Mouse (Mus musculus): ENCODE measurements at regions not wholly inside any gene's neighbourhood (a gene's known extent, or its start where the extent isn't known, plus 50 kb on each side); places are given as distances from the start of the nearest gene placed in this dataset.

DNA sequence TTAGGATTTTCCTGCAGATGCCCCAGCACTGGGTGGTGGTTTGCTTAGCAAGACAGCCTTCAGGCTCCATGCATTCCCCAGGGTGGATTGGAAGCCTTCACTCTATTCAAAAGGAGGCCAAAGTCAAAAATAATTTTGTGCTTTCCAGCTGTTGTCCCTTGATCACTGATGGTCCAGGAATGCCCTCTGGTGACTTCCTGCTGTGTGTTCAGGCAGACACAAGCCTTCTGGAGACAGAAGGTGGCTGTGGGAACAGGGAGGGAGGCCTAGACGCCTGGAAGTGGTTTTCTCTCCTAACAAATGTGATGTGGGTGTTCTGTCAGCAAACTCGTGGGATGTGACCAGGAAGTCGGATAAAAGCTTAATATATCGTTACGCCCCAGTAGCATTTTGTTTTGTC, 81.3 kb downstream of the Atp6ap1l start:
- WGBS, result 66% methylated on average over 5 of the region's 5 CpGs
- Histone ChIP-seq H3K4me2 (replicated peaks; ENCODE audit: low read depth, low read length) (no peak overlapping the region), H3K27ac (ENCODE audit: low read length) (no peak overlapping the region), H3K36me3 (ENCODE audit: insufficient read depth, low read length) (no peaks in the 10 kb centered on the region), H3K4me1 (ENCODE audit: insufficient read depth, low read depth, low read length) (no peaks in the 10 kb centered on the region), H3K4me3 (ENCODE audit: low read depth, low read length) (no peak overlapping the region), H3K9me3 (ENCODE audit: low read length) (no peaks in the 10 kb centered on the region), H3K9ac (replicated peaks; ENCODE audit: low read depth) (no peak overlapping the region), H3K27me3 (replicated peaks; ENCODE audit: insufficient read depth, low read length) (no peaks in the 10 kb centered on the region)
- TF ChIP-seq CTCF (IDR thresholded peaks at IDR 0.05) (peak; percentile 56), EP300 (IDR thresholded peaks at IDR 0.05) (no peak)
- no peak for ATAC-seq
- DNase-seq (ENCODE audit: low spot score), result peak; percentile 7

GRCm38 (mm10) chr13:90821898-90822297, 83.3 kb downstream of the Atp6ap1l start:
- DNase-seq (ENCODE audit: low spot score) (no peak), ATAC-seq (no peak)
- H3K36me3 ChIP-seq (ENCODE audit: insufficient read depth, low read length), result no peaks in the 10 kb centered on the region
- no peaks in the 10 kb centered on the region for H3K27me3 ChIP-seq (replicated peaks; ENCODE audit: insufficient read depth, low read length)
- no peaks in the 10 kb centered on the region for H3K9me3 ChIP-seq (ENCODE audit: low read length)
- no peak overlapping the region for H3K9ac ChIP-seq (replicated peaks; ENCODE audit: low read depth)
- H3K4me2 ChIP-seq (replicated peaks; ENCODE audit: low read depth, low read length), result no peak overlapping the region
- H3K4me1 ChIP-seq (ENCODE audit: insufficient read depth, low read depth, low read length), result no peaks in the 10 kb centered on the region
- TF ChIP-seq EP300 (IDR thresholded peaks at IDR 0.05), result no peak
- TF ChIP-seq CTCF (IDR thresholded peaks at IDR 0.05), result no peak
- H3K4me3 ChIP-seq (ENCODE audit: low read depth, low read length), result no peak overlapping the region
- H3K27ac ChIP-seq (ENCODE audit: low read length), result no peak overlapping the region
- 70% methylated on average over 4 of the region's 4 CpGs for WGBS

DNA sequence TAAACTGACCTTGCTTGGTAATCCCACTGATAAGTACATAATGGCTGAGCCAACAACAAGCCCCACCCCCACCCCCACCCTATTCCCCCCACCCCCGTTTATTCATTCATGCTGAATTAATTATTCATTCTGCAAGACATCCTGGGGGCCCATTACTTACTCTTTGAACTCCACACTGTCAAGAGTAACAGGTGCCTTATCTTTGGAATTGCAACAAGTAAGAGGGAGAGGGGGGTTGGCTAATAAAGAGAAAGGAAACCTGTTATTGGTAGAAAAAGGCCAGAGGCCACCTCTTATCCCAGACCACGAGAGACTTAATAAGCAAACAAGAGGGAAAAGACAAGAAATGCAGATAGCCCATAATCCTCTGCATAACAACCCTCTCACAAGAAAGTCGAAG, 84.7 kb downstream of the Atp6ap1l start:
- TF ChIP-seq CTCF (IDR thresholded peaks at IDR 0.05) (no peak), EP300 (IDR thresholded peaks at IDR 0.05) (no peak)
- H3K36me3 ChIP-seq (ENCODE audit: insufficient read depth, low read length), result no peaks in the 10 kb centered on the region
- no peak overlapping the region for H3K4me3 ChIP-seq (ENCODE audit: low read depth, low read length)
- no peaks in the 10 kb centered on the region for H3K4me1 ChIP-seq (ENCODE audit: insufficient read depth, low read depth, low read length)
- no peaks in the 10 kb centered on the region for H3K27me3 ChIP-seq (replicated peaks; ENCODE audit: insufficient read depth, low read length)
- no peak for ATAC-seq
- H3K9me3 ChIP-seq (ENCODE audit: low read length), result no peaks in the 10 kb centered on the region
- DNase-seq (ENCODE audit: low spot score), result no peak
- WGBS, result 20% methylated on average over 3 of the region's 3 CpGs
- H3K9ac ChIP-seq (replicated peaks; ENCODE audit: low read depth), result no peak overlapping the region
- H3K27ac ChIP-seq (ENCODE audit: low read length), result no peak overlapping the region
- H3K4me2 ChIP-seq (replicated peaks; ENCODE audit: low read depth, low read length), result no peak overlapping the region

- Histone ChIP-seq H3K4me1 (ENCODE audit: insufficient read depth, low read depth, low read length) (no peaks in the 10 kb centered on the region), H3K27ac (ENCODE audit: low read length) (no peak overlapping the region), H3K4me2 (replicated peaks; ENCODE audit: low read depth, low read length) (no peak overlapping the region), H3K4me3 (ENCODE audit: low read depth, low read length) (no peak overlapping the region), H3K27me3 (replicated peaks; ENCODE audit: insufficient read depth, low read length) (no peaks in the 10 kb centered on the region), H3K9me3 (ENCODE audit: low read length) (no peaks in the 10 kb centered on the region), H3K36me3 (ENCODE audit: insufficient read depth, low read length) (no peaks in the 10 kb centered on the region), H3K9ac (replicated peaks; ENCODE audit: low read depth) (no peak overlapping the region)
- 41% methylated on average over 7 of the region's 7 CpGs for WGBS
- no peak for TF ChIP-seq EP300 (IDR thresholded peaks at IDR 0.05)
- no peak for TF ChIP-seq CTCF (IDR thresholded peaks at IDR 0.05)
- ATAC-seq (no peak), DNase-seq (ENCODE audit: low spot score) (no peak)
These were observed 85.2 kb downstream of the Atp6ap1l start for GRCm38 (mm10) chr13:90819934-90820333.

DNA sequence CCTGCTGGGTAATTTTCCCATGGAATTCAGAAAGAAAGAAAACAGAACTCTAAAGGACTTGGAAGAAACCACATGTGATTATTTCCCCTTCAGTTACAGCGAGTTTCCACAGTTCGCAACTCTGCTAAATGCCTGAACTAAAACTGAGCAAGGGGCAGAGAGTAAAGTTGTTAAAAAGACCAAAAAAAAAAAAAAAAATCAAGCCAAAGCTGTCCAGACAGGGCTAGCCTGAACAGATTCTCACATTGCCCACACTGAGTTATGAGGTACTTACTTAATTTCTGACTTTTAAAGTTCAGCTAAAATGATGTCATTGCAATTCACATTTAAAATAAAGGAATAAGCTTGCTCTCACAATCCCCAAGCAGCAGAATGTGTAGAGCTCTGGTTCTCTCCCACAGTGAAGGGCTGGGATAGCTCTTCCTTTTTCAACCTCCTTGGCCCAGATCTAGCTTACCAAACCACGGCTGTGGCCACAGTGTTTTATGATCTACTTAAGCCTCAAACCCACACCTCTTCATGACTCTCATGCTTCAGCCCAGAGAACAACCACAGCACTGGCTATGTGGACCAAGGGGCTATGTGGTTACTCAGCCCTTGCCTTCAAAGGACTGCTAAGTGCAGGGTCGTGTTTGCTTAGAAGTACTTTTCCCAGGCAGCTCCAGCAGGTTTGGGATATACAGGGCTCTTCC, 90.8 kb downstream of the Atp6ap1l start:
- Histone ChIP-seq H3K36me3 (ENCODE audit: insufficient read depth, low read length) (no peaks in the 10 kb centered on the region), H3K4me1 (ENCODE audit: insufficient read depth, low read depth, low read length) (no peaks in the 10 kb centered on the region), H3K27ac (ENCODE audit: low read length) (no peak overlapping the region), H3K9ac (replicated peaks; ENCODE audit: low read depth) (no peak overlapping the region), H3K4me3 (ENCODE audit: low read depth, low read length) (no peak overlapping the region), H3K27me3 (replicated peaks; ENCODE audit: insufficient read depth, low read length) (no peaks in the 10 kb centered on the region), H3K9me3 (ENCODE audit: low read length) (no peaks in the 10 kb centered on the region), H3K4me2 (replicated peaks; ENCODE audit: low read depth, low read length) (no peak overlapping the region)
- ATAC-seq, result no peak
- whole genome bisulfite sequencing, result 60% methylated on average over 4 of the region's 4 CpGs
- no peak for DNase-seq (ENCODE audit: low spot score)
- TF ChIP-seq EP300 (IDR thresholded peaks at IDR 0.05) (no peak), CTCF (IDR thresholded peaks at IDR 0.05) (no peak)

GRCm38 (mm10) chr13:90810011-90810410, 95.1 kb downstream of the Atp6ap1l start:
- TF ChIP-seq CTCF (IDR thresholded peaks at IDR 0.05) (no peak), EP300 (IDR thresholded peaks at IDR 0.05) (no peak)
- Histone ChIP-seq H3K9ac (replicated peaks; ENCODE audit: low read depth) (no peak overlapping the region), H3K4me2 (replicated peaks; ENCODE audit: low read depth, low read length) (no peak overlapping the region), H3K27ac (ENCODE audit: low read length) (no peak overlapping the region), H3K27me3 (replicated peaks; ENCODE audit: insufficient read depth, low read length) (no peaks in the 10 kb centered on the region), H3K36me3 (ENCODE audit: insufficient read depth, low read length) (no peaks in the 10 kb centered on the region), H3K4me1 (ENCODE audit: insufficient read depth, low read depth, low read length) (no peaks in the 10 kb centered on the region), H3K4me3 (ENCODE audit: low read depth, low read length) (no peak overlapping the region), H3K9me3 (ENCODE audit: low read length) (no peaks in the 10 kb centered on the region)
- ATAC-seq, result no peak
- DNase-seq (ENCODE audit: low spot score), result no peak
- 78% methylated on average over 6 of the region's 6 CpGs for WGBS

GRCm38 (mm10) chr13:90799641-90800040, 105.5 kb downstream of the Atp6ap1l start:
- no peak overlapping the region for H3K4me2 ChIP-seq (replicated peaks; ENCODE audit: low read depth, low read length)
- no peak overlapping the region for H3K4me3 ChIP-seq (ENCODE audit: low read depth, low read length)
- H3K27ac ChIP-seq (ENCODE audit: low read length), result no peak overlapping the region
- H3K4me1 ChIP-seq (ENCODE audit: insufficient read depth, low read depth, low read length), result no peaks in the 10 kb centered on the region; the same call in 1 of the 2 replicates
- H3K9ac ChIP-seq (replicated peaks; ENCODE audit: low read depth), result no peak overlapping the region
- no peaks in the 10 kb centered on the region for H3K9me3 ChIP-seq (ENCODE audit: low read length)
- DNase-seq (ENCODE audit: low spot score), result no peak
- 15% methylated on average over 2 of the region's 2 CpGs for WGBS
- ATAC-seq, result no peak
- H3K27me3 ChIP-seq (replicated peaks; ENCODE audit: insufficient read depth, low read length), result no peaks in the 10 kb centered on the region
- TF ChIP-seq EP300 (IDR thresholded peaks at IDR 0.05), result no peak
- TF ChIP-seq CTCF (IDR thresholded peaks at IDR 0.05), result no peak
- no peaks in the 10 kb centered on the region for H3K36me3 ChIP-seq (ENCODE audit: insufficient read depth, low read length)

All from lung, postnatal 0 days (tissue).